Mouse (Mus musculus) kidney, adult 18-20 months (tissue): ENCODE measurements around the gene Aco2.

ENCODE experiments used
- DNase-seq: peaks from one replicate; pipeline ENCODE4 v3.0.0; 2021

Gene Aco2

GRCm38 (mm10) chr15:81924933-81925332, 52.8 kb downstream of the Aco2 start:
- no peak for DNase-seq

GRCm38 (mm10) chr15:81925760-81926445, 53.8 kb downstream of the Aco2 start, which contains the start of gene Polr3h:
Gene Polr3h, minus strand, starts transcription at chr15:81926240.
- DNase-seq, result peak; percentile 93

DNA sequence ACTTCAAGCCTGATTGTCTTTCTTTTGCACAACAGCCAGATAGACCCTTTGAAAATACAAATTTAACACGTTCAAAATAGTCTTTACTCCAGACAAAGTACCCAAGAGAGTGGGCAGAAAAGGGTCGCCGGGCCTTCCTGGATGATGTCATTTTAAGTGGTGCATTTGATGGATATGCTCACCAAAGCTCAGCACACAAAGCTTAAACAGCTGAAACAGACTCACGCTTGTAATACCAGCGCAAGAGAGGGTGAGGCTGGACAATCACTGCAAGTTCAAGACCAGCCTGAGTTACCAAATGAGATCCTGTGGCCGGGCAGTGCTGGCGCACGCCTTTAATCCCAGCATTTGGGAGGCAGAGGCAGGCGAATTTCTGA, 54.3 kb downstream of the Aco2 start:
- DNase-seq, result no peak

DNA sequence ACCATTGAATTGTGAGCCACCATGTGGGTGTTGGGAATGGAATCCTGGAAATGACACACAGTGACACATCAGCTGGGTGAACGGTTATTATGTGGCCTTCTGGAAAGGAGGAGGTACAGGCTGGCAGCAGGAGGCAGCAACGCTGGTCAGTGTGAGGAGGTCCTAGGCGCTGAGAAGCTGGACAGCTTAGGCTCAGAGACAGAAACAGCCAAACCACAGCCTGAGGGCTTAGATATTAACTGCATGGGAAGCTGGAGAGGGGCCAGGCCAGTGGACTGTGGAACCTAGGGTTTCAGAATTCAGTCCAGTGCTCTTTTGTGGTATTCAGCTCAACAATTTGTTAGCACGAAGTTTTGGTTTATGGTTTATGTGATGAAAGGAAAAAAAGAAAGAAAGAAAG, 55.6 kb downstream of the Aco2 start:
- DNase-seq, result peak; percentile 79

DNA sequence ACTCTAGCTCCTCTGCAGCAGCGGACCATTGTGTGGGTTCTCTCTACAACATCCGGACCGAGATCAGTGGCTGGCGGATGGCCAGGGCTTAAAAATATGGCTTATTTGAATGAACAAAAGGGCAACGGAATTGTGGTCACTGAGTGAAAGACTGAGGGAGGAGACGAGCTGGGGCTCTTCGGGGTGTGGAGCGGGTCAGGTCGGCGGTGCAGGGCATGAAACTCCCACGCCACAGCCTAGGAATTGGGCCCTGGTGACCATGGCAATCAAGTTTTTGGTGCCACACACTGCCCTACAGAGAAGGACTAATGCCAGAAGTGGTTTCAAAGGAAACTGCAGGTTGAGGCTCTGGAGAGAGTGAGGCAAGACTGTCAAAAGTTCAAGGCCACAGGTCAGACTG, 56.2 kb downstream of the Aco2 start:
- peak; percentile 69 for DNase-seq

GRCm38 (mm10) chr15:81932951-81933470, 60.9 kb downstream of the Aco2 start:
- DNase-seq, result no peak

DNA sequence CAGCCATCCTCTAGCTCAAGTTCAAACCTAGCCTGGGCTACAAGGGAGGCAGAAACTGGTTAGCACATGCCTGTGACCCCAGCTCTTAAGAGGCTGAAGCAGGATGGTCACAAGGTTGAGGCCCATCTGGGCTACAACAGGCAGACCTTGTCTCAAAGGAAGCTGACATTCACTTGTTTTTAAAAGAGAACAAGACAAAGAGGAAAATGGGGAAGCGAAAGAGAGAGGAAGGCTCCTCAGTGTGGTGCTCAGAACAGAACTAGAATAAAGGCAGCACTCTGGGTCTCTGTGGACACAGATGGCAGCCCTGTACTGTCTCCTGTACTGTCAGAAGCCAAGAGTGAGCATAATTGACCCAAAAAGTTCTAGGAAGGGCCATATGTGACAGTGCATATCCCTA, 61.9 kb downstream of the Aco2 start:
- DNase-seq, result no peak

DNA sequence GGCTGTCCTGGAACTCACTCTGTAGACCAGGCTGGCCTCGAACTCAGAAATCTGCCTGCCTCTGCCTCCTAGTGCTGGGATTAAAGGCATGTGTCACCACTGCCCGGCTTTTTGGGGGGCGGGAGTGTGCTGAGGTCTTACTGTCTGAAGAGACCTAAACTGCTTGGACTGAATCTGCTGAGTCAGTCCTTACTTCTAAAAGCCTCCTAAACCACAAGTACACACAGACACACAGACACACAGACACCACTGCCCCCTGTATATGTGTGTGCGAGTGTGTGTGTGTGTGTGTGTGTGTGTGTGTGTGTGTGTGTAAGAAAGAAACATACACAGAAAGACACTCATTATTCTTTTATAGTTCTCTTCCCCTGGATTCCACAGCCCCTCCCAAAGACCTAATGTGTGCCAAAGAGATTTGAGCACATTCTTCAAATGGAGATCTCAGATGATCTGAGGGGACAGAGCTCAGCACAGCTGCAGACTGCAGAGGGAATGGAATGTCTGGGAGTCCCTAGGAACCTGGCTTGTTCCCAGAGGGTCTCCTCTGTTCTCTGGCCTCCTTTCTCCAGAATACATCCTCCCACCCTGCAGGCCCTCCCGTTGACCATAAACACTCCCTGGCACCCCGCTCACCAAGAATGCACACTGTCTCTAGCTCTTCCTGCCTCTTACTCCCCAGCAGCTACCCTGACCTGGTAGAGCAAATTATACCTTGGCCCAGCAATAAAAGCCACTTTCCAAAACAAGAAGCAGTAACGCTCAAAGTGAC, 63.9 kb downstream of the Aco2 start:
- DNase-seq, result no peak

- DNase-seq, result peak; percentile 67
Observed at GRCm38 (mm10) chr15:81936679-81937078, 64.6 kb downstream of the Aco2 start, which contains the start of gene Csdc2. Gene Csdc2, plus strand, starts transcription at chr15:81936759.

- DNase-seq, result no peak
Observed at GRCm38 (mm10) chr15:81937098-81937972, 65.2 kb downstream of the Aco2 start.

DNA sequence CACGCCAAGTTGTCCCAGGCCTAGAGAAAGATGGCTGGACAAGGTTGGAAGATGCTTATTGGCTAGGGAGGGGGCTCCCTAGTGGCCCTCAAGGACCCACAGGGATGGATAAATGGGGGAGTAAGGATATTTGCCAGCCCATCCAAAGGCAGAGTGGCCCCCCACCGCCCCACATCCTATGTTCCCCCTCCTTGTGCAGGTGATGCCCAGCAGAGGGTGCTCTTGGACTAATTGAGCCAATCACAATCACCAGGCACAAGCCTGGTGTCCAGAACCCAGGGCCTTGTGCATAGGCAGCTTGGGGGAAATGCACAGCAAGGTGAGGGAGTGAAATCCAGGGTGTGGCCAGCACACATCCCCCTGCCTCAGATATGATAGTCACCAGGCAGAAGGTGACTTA, 66.1 kb downstream of the Aco2 start:
- DNase-seq, result peak; percentile 51

DNA sequence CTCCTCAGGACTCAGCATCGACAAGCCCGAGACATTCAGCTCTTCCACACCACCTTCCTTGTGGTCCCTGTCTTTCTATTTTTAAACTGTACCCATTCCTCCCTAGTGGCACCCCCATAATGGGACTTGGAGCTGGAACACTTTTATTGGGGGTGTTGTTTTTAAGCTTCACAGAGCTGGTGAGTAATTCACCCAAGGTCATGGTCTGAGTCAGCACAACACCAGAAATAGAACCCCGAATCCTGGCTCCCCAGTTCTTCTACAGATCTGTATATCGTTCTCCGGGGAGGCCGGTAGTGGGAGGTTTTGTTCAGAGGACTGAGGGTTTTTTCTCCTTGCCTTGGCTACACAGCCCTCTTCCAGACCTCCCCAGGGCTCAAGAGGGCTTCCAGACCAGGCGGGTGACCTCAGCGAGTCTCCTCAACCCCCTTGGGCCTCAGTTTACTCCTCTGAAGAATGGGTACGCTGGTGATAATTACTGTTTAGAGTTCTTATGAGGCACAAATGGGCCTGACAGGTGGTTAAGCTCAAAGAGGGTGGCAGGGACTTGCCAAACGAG, 67.1 kb downstream of the Aco2 start:
- DNase-seq, result no peak

DNA sequence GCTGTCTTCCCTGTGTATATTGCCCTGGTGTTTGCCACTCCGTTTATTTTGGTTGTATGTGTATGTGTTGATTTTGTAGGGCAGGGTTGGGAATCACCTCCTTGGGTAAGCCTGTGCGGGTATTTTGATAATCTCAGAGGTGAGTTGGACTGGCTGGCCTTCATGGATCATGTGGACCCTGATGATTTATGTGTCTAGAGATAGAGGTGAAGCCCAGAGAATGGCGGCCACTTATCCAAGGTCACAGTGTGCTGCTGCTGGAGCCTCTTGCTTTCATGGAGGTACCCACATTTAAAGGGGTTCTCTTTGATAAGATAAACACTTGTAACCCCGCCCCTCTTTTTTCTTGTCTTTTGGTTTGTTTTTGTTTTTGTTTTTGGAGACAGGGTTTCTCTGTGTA, 67.7 kb downstream of the Aco2 start:
- no peak for DNase-seq

DNA sequence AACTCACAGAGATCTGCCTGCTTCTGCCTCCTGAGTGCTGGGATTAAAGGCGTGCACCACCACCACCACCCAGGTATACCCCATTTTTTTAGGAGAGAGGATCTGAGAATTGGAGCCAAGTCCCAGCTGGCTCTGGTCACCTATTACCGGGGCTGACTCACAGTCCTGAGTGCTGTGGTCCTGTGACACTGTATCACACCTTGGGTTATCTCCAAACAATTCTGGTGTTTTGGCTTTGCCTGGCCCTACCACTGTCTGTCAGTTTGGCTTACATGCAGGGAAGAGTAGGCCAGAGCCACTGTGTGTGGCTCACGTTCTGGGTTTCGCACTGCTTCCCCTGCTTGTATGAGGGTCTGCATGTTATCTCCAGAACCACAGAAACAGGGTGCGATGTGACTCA, 68.1 kb downstream of the Aco2 start:
- no peak for DNase-seq

GRCm38 (mm10) chr15:81941010-81941409, 68.9 kb downstream of the Aco2 start:
- DNase-seq, result no peak

DNA sequence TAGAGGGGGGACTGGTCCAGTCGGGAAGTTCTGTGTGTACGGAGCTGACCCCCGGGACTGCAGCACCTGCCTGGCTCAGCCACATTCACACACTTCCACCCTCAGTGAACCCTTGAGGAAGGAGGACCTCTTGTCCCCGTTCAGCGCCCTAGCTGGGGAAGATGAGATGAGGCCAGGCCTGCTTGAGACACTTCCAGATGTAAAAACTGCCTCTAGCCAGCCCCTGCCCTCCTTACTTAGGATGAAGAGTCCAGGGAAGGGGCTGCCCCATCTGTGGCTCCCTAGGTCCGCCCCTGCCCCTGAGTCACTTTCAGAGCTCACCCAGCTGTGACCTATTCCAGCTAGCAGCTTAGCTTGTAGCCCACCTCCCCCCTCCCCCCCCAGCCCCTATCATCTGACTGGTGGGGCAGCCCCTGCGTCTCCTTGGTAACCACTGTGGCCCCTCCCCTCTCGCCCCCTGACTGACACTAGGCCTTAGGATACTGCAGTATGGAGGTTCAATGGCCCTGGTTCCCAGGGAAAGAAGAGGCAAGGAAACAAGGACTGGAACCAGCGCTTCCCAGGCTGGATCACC, 71.2 kb downstream of the Aco2 start:
- no peak for DNase-seq

DNA sequence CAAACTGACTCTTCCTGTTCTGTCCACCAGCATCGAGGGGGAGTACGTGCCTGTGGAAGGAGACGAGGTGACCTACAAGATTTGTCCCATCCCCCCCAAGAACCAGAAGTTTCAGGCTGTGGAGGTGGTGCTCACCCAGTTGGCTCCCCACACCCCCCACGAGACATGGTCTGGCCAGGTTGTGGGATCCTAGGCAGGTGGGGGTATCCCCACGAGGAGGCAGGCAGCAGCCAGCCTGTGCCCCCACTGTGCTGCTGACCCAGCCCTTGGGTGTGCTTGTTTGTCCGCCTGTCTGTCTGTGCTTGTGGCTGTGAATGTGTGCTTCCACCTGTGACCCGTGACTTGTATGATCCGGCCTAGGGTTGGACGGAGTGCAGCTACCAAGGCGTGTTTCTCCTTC, 77.0 kb downstream of the Aco2 start:
- DNase-seq, result no peak

DNA sequence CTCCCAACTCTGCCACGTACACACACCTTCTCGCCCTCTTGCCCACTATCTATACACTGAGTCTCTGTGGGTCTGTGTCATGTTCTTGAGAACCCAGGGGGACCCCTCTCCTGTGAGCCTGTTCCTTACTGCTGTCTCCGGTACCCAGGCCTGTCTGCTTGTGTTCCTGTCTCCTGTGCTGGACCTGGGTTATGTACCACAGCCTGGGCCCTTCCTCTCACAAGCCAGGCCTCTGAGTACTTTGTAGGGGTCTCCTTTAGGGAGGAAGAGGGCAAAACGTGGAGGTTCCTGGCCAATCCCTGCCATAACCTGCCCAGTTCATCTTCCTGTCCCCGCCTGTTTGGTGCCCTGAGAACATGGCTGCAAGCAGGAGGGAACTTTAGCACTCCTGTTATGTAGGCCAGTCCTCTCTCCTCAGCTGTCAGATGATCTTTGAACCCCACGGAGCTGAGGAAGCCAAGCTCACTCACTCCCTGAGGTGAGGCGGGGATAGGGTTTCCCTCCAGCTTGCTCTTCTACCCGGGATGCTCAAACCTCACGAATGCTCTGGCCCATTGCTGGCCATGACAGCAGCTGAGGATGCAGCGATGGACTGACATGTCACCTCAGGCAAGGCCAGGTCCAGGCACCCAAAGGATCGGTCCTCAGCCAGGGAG, 77.5 kb downstream of the Aco2 start:
- peak; percentile 35 for DNase-seq

- no peak for DNase-seq
Observed at GRCm38 (mm10) chr15:81950716-81951115, 78.6 kb downstream of the Aco2 start.

DNA sequence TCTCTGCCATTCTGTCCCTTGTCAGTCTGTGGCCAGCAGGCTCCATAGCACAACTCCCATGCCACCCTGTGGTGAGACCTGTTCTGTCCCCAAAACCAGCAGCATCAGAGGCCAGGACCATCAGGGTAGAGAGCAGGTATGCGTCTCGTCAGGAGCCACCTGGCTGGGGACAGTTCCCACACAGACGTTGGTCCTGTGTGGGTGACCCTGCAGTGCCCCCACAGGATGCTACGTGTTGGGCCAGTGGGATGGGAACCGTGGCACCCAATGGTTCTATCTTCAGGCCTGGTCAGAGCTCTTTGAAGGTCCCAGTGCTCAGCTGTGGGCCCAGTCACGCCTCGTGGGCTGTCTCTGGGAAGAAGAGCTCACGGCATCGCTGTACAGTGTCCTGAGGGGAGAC, 79.0 kb downstream of the Aco2 start:
- no peak for DNase-seq

GRCm38 (mm10) chr15:81952310-81952709, 80.2 kb downstream of the Aco2 start:
- no peak for DNase-seq

DNA sequence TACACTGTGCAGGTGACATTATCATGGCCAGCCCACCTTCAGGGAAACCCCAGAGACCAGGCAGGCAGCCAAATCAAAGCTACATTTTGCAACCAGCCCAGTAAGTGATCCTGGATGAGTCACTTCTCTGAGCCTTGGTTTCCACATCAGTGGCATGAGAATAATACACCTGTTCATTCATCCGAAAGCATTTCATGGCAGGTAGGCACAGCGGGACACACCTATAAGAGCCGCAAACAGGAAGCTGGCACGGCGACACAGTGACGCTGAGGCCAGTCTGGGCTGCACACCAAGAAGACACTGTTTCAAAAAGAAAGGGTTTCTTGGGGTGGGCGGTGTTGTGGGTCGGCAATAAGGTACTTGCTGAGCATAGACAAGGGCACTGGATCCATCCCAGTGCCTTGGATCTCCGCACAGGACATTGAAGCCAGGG, 82.1 kb downstream of the Aco2 start:
- no peak for DNase-seq
